Mouse (Mus musculus) frontal cortex, postnatal 25 days (tissue): ENCODE results near the gene Arcn1.

ENCODE experiments used
- DNase-seq, 2 experiments: peaks; one replicate each; pipeline ENCODE4 v3.0.0; 2022; ENCODE audit warnings: low spot score in 2 of 2

Arcn1 gene

DNA sequence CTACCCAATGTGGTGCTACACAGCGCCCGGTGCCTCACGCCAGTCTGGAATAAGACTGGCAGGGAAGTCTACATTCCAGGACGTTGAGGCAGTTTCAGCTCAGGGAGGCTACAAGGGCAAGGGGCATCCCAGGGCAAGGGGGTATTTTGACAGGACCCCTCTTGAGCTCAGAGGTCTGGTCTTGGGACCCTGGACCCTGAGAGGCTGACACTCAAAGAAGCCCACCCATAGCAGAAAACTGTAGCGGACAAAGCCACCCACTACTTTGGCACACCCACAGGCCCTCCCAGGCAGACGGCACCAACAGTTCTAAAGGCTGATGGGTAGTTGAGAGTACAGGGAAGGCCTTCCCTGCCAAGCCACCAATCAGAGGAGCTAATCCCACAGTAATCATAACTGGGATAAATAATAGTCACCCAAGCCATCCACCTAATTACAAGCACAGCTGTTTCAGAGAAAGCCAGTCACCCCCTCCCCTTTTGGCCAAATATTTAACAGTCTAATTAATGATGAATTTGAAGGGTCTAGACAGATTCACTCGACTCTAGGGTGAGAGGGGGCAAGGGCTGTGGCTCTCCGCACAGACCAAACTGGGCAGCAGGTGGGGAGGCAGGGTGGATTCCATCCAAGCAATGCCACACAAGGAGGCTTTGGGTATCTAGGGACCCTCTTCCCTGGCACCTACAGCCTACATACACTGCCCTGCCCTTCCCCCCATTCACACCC, 47.9 kb downstream of the Arcn1 start:
- no peak for DNase-seq

DNA sequence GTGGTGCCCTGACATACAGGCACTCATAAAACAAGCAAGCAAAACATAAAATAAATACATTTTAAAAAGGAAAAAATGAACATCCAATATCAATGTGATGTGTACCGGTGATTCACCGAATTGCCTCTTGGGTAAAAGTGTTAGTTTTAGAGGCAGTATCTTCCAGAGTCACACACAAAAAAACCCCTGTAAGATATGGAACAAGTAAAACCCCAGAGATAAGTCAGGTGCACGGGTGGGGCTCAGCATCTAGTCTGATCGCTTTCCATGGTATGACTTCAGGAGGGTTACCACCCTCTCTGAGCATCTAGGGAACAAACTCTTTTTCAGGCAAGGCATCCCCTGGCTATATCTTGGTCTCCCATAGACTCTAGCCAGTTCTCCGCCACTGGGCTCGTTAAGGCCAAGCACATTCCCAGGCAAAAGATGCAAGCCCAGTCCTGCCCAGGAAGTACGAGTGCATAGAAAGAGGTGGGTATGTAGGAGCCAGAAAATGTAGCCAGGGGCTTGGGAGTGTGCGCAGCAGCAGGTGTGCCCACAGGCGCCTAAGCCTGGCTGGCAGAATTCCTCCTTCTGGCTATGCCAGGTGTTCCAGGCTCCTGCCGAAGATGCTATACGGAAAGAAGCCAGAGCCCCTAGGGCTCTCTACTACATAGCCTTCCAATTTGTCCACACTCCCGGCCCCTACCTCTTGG, 48.6 kb downstream of the Arcn1 start:
- DNase-seq: no peak

GRCm38 (mm10) chr9:44717822-44718242, 49.8 kb downstream of the Arcn1 start:
- DNase-seq: no peak

DNA sequence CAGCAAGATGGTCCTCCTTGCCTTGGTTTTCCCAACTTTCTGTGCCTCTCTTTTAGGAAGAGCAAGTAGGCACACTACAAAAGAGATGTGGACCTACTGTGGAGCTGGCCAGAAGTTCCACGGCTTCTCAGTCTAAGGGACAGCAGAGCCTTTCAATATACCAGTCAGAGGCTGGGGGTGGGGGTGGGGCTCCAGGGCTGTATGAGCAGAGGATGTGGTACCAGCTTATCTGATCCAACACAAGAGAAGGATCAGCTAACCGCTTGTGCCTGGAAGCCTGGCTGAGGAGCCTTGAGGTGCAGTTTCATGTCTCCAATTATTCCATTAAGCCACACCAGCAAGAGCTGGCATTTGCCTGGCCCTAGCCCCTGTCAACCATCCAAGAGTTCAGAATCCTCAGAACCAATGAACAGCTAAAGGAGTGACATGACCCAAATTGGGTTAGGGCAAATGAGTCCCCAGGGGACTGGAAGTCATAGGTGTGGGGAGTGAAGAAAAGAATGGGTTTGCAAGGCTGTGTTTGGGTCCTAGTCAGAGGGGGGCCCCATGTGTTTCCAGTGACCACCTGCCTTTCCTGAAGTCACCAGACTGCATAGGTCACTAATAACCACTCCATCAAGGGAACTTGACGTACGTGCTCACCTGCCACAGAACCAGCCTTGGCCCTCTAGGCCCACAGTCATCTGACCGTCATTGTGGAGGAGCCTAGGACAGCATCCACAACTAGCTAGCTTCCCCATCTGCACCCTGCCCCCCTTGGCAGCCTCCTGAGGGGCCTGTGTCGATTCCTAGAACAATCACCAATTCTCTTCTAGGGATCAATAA, 50.4 kb downstream of the Arcn1 start:
- no peak for DNase-seq

DNA sequence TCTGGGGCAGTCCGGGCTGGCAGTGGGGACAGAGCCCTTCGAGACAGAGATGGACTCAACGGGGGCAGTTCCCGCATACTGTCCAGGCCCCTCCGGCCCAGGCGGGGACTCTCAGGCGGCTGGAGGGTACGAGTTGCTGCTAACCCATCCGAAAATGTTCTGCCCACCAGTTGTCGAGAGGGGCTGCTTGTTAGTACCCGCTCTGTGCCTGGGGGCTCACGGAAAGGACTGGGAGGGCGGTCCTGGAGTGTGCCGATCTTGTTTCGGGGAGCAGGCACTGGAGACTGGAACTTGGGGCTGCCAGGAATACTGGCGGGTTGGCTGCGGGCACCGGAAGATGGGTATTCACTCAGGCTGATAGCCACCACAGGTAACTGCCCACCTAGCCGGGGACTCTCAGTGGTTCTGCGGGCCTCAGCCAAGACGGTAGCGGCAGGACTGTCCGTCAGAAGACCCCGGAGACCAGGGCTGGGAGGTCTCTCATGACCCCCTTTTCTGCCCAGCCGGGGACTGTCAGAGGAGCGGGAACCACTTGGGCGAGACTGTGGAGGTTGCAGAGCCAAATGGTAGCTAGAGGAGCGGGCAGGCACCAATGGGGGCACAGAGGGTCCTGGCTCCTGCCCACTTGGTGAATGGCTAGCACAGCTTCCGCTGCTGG, 51.8 kb downstream of the Arcn1 start:
- no peak for DNase-seq

DNA sequence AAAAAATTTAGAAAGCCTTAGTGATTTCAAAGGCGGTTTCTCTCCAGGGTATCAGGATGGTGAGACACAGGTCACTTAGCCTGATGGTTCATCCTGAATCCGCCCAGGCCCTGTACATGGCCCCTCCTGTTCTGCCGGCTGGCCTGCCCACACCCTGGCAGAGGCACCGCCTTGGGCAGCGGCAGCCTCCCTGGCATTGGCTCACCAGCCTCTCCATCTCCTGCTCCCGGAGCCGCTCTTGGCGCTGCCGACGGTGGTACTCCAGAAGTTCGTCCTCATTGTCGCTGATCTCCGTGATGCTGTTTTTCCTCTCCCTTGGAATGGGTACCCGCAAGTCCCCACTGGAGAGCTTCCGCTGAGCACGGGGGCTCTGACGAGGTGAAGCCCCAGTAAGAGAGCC, 52.5 kb downstream of the Arcn1 start:
- DNase-seq: no peak

GRCm38 (mm10) chr9:44713574-44713973, 54.1 kb downstream of the Arcn1 start:
- DNase-seq: no peak

DNA sequence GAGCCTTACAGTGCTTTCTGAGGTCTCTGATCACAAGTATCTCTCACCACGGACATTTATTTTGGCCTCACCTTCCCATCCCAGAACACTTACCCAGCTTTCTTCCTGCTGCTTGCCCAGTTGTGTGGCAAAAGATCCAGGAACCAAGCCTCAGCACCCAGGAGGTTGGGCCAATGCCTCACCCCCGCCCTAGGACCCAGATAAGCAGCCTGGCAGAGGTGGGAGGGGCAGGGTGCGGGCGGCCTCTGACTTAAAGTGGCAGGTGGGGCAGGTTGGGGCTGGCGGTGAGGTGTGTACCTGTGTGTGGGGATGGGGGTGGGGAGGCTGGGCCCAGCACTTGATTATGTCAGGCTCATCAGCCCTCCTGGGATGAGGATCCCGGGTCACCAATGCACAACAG, 54.6 kb downstream of the Arcn1 start:
- DNase-seq: no peak

DNA sequence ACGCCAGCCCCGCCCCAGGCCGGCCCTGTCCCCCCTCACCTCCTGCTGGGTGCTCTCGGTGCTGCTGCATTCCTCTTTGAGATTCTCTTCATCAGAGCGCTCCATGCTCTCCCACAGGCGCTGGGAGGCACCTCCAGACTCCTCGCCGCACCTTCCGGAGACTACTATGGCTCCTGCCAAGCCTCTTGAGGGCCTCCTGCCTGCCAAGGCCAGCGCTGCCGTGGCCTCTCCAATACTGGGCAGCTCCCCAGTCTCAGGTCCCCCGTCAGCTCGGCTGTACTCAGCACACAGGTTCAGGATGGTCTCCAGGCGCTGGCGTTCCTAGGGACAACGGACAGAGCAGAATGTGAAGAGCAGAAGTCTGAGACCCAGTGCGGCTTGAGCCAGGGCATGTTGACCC, 56.0 kb downstream of the Arcn1 start:
- no peak for DNase-seq

GRCm38 (mm10) chr9:44710213-44710612, 57.4 kb downstream of the Arcn1 start:
- no peak for DNase-seq

GRCm38 (mm10) chr9:44709600-44709999, 58.0 kb downstream of the Arcn1 start:
- no peak for DNase-seq

DNA sequence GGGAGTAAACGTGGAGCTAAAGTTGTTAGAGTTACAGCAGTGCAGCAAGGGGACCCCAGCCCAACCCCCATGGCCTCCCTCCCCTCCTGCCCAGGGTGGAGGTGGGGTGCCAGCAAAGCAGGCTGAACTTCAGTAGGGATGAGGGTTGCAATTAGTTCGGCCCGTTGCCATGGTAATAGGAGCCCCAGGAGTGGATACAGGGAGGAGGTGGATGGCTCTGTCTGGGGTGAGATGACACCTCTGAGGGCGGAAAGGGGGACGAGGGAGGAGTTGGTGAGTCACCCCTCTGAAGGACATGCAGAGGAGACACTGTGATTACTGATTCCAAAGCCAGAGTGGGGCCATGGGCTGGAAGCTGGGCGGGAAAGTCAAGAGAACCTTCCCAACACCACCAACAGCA, 58.7 kb downstream of the Arcn1 start:
- no peak for DNase-seq

DNA sequence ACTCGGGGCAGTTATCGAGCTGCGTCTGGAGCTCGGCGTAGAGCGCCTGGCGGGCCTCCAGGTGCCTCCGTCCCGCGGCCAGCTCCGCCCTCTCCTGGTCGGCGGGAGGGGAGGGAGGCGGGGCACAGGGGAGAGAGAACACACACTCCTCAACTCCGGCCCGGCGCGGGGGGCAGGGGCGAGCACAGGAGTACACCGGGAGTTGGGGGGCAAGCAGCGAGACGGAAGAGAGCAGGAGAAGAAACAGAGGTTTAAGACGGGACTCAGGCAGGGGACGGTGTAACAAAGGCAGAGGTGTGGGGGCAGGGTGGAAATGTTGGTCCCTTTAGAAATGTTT, 59.2 kb downstream of the Arcn1 start:
- no peak for DNase-seq

GRCm38 (mm10) chr9:44707749-44708428, 59.8 kb downstream of the Arcn1 start:
- no peak for DNase-seq

DNA sequence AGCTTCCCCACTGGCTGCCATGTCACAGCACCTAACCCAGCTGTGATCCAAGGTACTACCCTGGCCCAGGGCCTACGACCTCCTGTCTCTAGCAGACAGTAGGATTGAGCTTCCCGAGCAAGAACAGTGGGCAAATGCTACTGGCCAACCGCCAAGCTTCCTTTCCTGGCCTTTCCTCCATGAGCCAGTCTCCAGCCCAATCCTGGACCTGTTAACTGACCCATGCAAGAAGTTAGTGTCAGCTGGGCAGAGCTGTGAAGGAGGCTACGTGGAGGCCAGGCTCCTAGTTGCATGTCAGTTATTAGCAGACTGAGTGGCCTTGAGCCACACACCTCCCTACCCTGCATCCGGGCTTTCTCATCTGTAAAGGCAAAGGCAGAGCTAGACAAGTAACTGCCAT, 67.9 kb downstream of the Arcn1 start:
- no peak for DNase-seq

GRCm38 (mm10) chr9:44699196-44699595, 68.4 kb downstream of the Arcn1 start:
- no peak for DNase-seq

GRCm38 (mm10) chr9:44697866-44698265, 69.8 kb downstream of the Arcn1 start:
- DNase-seq: no peak

- no peak for DNase-seq
These were observed 74.6 kb downstream of the Arcn1 start for GRCm38 (mm10) chr9:44693071-44693470.

GRCm38 (mm10) chr9:44691671-44692520, 75.7 kb downstream of the Arcn1 start:
- DNase-seq: peak; percentile 41 to 45
